Mouse (Mus musculus) myocyte (in vitro differentiated cells): Measurements from ENCODE around the gene Fbf1.

Experiments
- POLR2A ChIP-seq: IDR thresholded peaks from one replicate; pipeline ENCODE4 v1.6.1; 2011; ENCODE audit warnings: low read depth, mild to moderate bottlenecking, control low read depth, moderate library complexity; ENCODE audit not compliant: insufficient read length
- POLR2AphosphoS2 ChIP-seq: IDR thresholded peaks from one replicate; pipeline ENCODE4 v1.6.1; 2011; ENCODE audit warnings: low read depth, control low read depth; ENCODE audit not compliant: insufficient read length
- REST ChIP-seq: IDR thresholded peaks from one replicate; pipeline ENCODE4 v1.6.1; 2011; ENCODE audit warnings: mild to moderate bottlenecking, control low read depth, moderate library complexity; ENCODE audit not compliant: insufficient read depth, insufficient read length
- TCF12 ChIP-seq: IDR thresholded peaks from one replicate; pipeline ENCODE4 v1.6.1; 2011; ENCODE audit warnings: mild to moderate bottlenecking, control low read depth; ENCODE audit not compliant: poor library complexity, insufficient read depth, severe bottlenecking
- USF1 ChIP-seq: IDR thresholded peaks from one replicate; pipeline ENCODE4 v1.6.1; 2011; ENCODE audit warnings: low read depth, mild to moderate bottlenecking, control low read depth, moderate library complexity

DNA sequence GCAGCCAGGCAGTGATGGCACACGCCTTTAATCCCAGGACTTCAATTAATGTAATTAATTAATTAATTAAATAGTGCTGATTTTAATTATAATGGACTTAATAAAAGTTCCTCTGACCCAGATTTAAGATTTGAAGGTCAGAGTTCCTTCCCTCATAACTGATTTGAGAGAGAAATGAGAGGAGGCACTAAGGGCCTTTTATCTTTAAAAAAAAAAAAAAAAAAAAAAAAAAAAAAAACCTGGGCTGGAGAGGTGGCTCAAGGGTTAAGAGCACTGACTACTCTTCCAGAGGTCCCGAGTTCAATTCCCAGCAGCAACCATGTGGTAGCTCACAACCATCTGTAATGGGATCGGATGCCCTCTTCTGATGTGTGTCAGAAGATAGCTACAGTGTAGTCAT is 40.7 kb upstream of the Fbf1 start:
- TF ChIP-seq POLR2A: no peak
- no peak for TF ChIP-seq POLR2AphosphoS2
- TF ChIP-seq USF1: no peak
- TF ChIP-seq REST: no peak
- TF ChIP-seq TCF12: no peak
